Mouse (Mus musculus) heart, adult 2 months (tissue): Measurements from ENCODE around the gene Ccdc85b. TPM values are rescaled to one million over a fixed set of nuclear protein-coding genes. Genes with fewer than 3 reads are reported as not detected.

ENCODE experiments used
- DNase-seq, 2 experiments: peaks; one replicate each; pipeline ENCODE4 v3.0.0; 2021
- H3K27ac ChIP-seq: fragments of 200-600 bp; 2 replicates; pipeline ENCODE4 v1.8.1; 2022
- H3K27me3 ChIP-seq: fragments of 200-500 bp; 2 replicates; pipeline ENCODE4 v1.6.1; 2012; ENCODE audit warnings: mild to moderate bottlenecking, low read length, inconsistent platforms, mixed read lengths; ENCODE audit not compliant: control insufficient read depth, insufficient read depth
- H3K36me3 ChIP-seq: fragments of 200-500 bp; 2 replicates; pipeline ENCODE4 v1.6.1; 2012; ENCODE audit warnings: low read length, inconsistent platforms; ENCODE audit not compliant: control insufficient read depth, insufficient read depth
- H3K4me1 ChIP-seq: fragments of 200-500 bp; 2 replicates; pipeline ENCODE4 v1.6.1; 2011; ENCODE audit warnings: low read length; ENCODE audit not compliant: control insufficient read depth, insufficient read depth
- H3K4me3 ChIP-seq: fragments of 200-600 bp; 2 replicates; pipeline ENCODE4 v1.8.1; 2022
- H3K79me2 ChIP-seq: fragments of 200-500 bp; replicated peaks from 2 replicates; pipeline ENCODE4 v1.6.1; 2012; ENCODE audit warnings: mild to moderate bottlenecking, inconsistent platforms, low read length, moderate library complexity, mixed read lengths; ENCODE audit not compliant: control insufficient read depth, insufficient read depth
- H3K9ac ChIP-seq: fragments of 200-500 bp; 2 replicates; pipeline ENCODE4 v1.6.1; 2012; ENCODE audit warnings: low read depth, mild to moderate bottlenecking, control low read depth, inconsistent platforms, low read length, mixed read lengths
- CTCF ChIP-seq: fragments of 200-600 bp; IDR thresholded peaks from 2 replicates; pipeline ENCODE4 v1.8.1; 2022; ENCODE audit warnings: antibody characterized with exemption, mild to moderate bottlenecking, moderate library complexity
- EP300 ChIP-seq: fragments of 200-500 bp; IDR thresholded peaks from 2 replicates; pipeline ENCODE4 v1.6.1; 2011; ENCODE audit warnings: low read depth, low read length, control low read depth; ENCODE audit not compliant: insufficient read depth
- POLR2A ChIP-seq: fragments of 200-500 bp; IDR thresholded peaks from 2 replicates; pipeline ENCODE4 v1.6.1; 2011; ENCODE audit warnings: mild to moderate bottlenecking, low read depth, low read length, control low read depth; ENCODE audit not compliant: insufficient read depth
- WGBS: fragments of 180-500 bp; shearing (Covaris S2); methylation state at CpG from one replicate; pipeline ENCODE4 v1.1.7; 2018; 5-methylcytosine and 5-hydroxymethylcytosine counted together
- intact Hi-C: fragments of 180-260 bp; cut with DNase I; formaldehyde crosslinking; loops from one replicate; pipeline ENCODE4 v1.15.1; 2025
- polyA plus RNA-seq: library from polyadenylated mRNA; depleted of rRNA; stranded (reverse); fragments of >200 nt; gene quantifications from 2 replicates; pipeline ENCODE4 v1.2.3, GENCODE M21; 2012
- total RNA-seq, 2 experiments: library from RNA; stranded (reverse); gene quantifications; 2 replicates each; pipeline ENCODE4 v1.2.3; 2021

Gene Ccdc85b
- total and polyA plus RNA-seq, 3 experiments, result 6.1 to 9.7 (median 6.3) TPM

- H3K36me3 ChIP-seq, result no peaks in the 10 kb centered on the region
- WGBS, result 68% methylated on average over 6 of the region's 6 CpGs
Observed at GRCm38 (mm10) chr19:5466916-5467500, 9.3 kb upstream of the Ccdc85b start.

GRCm38 (mm10) chr19:5465037-5465436 lies 7.3 kb upstream of the Ccdc85b start:
- intact Hi-C loops, result no loop called here
- Histone ChIP-seq H3K9ac (no peak overlapping the region), H3K27me3 (no peaks in the 10 kb centered on the region), H3K4me3 (no peak overlapping the region), H3K79me2 (no peaks in the 10 kb centered on the region; the same call in 1 of the 2 replicates), H3K27ac (no peak overlapping the region), H3K4me1 (peaks cover 5% of the 10 kb centered on the region), H3K36me3 (no peaks in the 10 kb centered on the region)
- no peak for DNase-seq
- WGBS, result 89% methylated on average over 8 of the region's 8 CpGs
- TF ChIP-seq EP300, result no peak
- no peak for TF ChIP-seq CTCF
- TF ChIP-seq POLR2A, result no peak

More at GRCm38 (mm10) chr19:5466916-5467500, 9.3 kb upstream of the Ccdc85b start:
- DNase-seq, result no peak
- intact Hi-C loops, result no loop called here
- Histone ChIP-seq H3K27ac (no peak overlapping the region), H3K4me3 (no peak overlapping the region), H3K9ac (no peak overlapping the region), H3K27me3 (no peaks in the 10 kb centered on the region), H3K79me2 (no peaks in the 10 kb centered on the region), H3K4me1 (peaks cover 3% of the 10 kb centered on the region)
- TF ChIP-seq CTCF (no peak), POLR2A (no peak), EP300 (no peak)

GRCm38 (mm10) chr19:5463791-5464562 lies 6.3 kb upstream of the Ccdc85b start:
- DNase-seq, result peak; percentile 62 to 72
- H3K79me2 ChIP-seq, result no peaks in the 10 kb centered on the region; the same call in 1 of the 2 replicates
- H3K36me3 ChIP-seq, result no peaks in the 10 kb centered on the region
- H3K4me3 ChIP-seq, result no peak overlapping the region
- TF ChIP-seq CTCF (peak; percentile 93), POLR2A (no peak), EP300 (peak; percentile 76)
- intact Hi-C loops, result no loop called here
- H3K9ac ChIP-seq, result no peak overlapping the region; the same call in 1 of the 2 replicates
- H3K27ac ChIP-seq, result peak overlapping the region; percentile 34; the same call in 1 of the 2 replicates
- 20% methylated on average over 15 of the region's 15 CpGs for WGBS
- peaks cover 5% of the 10 kb centered on the region for H3K4me1 ChIP-seq
- H3K27me3 ChIP-seq, result no peaks in the 10 kb centered on the region

- H3K79me2 ChIP-seq, result no peaks in the 10 kb centered on the region; the same call in 1 of the 2 replicates
- TF ChIP-seq CTCF (no peak), EP300 (no peak), POLR2A (no peak)
- H3K9ac ChIP-seq, result no peak overlapping the region
- intact Hi-C loops, result no loop called here
- H3K4me3 ChIP-seq, result no peak overlapping the region
- DNase-seq, result no peak
- no peak overlapping the region for H3K27ac ChIP-seq
- H3K4me1 ChIP-seq, result peaks cover 6% of the 10 kb centered on the region
- WGBS, result 85% methylated on average over 9 of the region's 9 CpGs
- H3K27me3 ChIP-seq, result no peaks in the 10 kb centered on the region
- H3K36me3 ChIP-seq, result no peaks in the 10 kb centered on the region
Observed at GRCm38 (mm10) chr19:5463212-5463611, 5.5 kb upstream of the Ccdc85b start.

- Histone ChIP-seq H3K36me3 (no peaks in the 10 kb centered on the region), H3K27me3 (no peaks in the 10 kb centered on the region), H3K9ac (no peak overlapping the region), H3K4me1 (peaks cover 8% of the 10 kb centered on the region), H3K4me3 (no peak overlapping the region), H3K79me2 (peaks cover 3% of the 10 kb centered on the region), H3K27ac (no peak overlapping the region; the same call in 1 of the 2 replicates)
- intact Hi-C loops, result loop anchor here (2.0 kb wide), 1 partner anchor 25 kb away; no protein-coding TSS in a partner anchor
- no peak for DNase-seq
- TF ChIP-seq EP300 (no peak), POLR2A (no peak), CTCF (no peak)
- 80% methylated on average over 6 of the region's 6 CpGs for WGBS
Observed at GRCm38 (mm10) chr19:5461411-5461810, 3.7 kb upstream of the Ccdc85b start.

DNA sequence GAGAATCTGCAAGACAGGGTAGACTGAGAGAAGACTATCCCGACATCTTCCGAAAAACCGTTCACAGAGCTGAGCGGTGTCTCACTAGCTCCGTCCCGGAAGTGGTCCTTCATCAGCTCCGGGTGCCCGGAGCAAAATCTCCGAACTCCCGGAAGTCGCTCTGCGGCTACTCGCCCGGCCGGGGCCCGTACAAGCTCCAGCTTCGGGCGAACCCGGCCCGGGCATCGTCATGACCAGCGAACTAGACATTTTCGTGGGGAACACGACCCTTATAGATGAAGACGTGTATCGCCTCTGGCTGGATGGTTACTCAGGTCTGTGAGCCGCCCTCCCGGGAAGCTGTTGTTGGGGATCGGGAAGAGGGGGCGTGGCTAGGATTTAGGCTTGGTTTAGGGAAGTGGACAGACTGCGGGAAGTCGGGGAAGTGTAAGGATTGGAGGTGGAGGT lies 2.8 kb upstream of the Ccdc85b start, which contains the start of gene Fibp:
TSS of gene Fibp (plus strand) at position 151 of the 447 bp plus-strand sequence.
- Histone ChIP-seq H3K4me3 (peak within 1 kb of the TSS; percentile 96), H3K79me2 (peaks cover 5% of the 10 kb centered on the region), H3K36me3 (peaks cover 4% of the 10 kb centered on the region; the same call in 1 of the 2 replicates), H3K4me1 (peaks cover 9% of the 10 kb centered on the region), H3K9ac (peak within 1 kb of the TSS; percentile 94), H3K27ac (peak within 1 kb of the TSS; percentile 87), H3K27me3 (no peaks in the 10 kb centered on the region)
- 0 out of 2 replicates have a peak, but pooled peaks have one; percentile 51 for TF ChIP-seq EP300
- peak; percentile 87 for TF ChIP-seq POLR2A
- no peak for TF ChIP-seq CTCF
- intact Hi-C loops, result loop anchor here (2.0 kb wide), 1 partner anchor 26 kb away; no protein-coding TSS in a partner anchor
- peak; percentile 91 to 93 for DNase-seq
- under 1% methylated on average over 32 of the region's 32 CpGs for WGBS
